Mouse (Mus musculus) kidney, postnatal 0 days (tissue): ENCODE measurements around the gene Plcb1. TPM values are rescaled to one million over a fixed set of nuclear protein-coding genes. Genes with fewer than 3 reads are reported as not detected.

Experiments
- ATAC-seq: fragments of 200-750 bp; cut with Nextera tagmentation; replicated peaks from 2 replicates; pipeline ENCODE4 v1.8.0; 2017; ENCODE audit warnings: low read depth, moderate number of reproducible peaks, moderate TSS enrichment, moderate library complexity; ENCODE audit not compliant: low FRiP score
- DNase-seq: peaks from one replicate; pipeline ENCODE4 v3.0.0-alpha.2; 2016; ENCODE audit warnings: low spot score
- H3K27ac ChIP-seq: fragments of 300-500 bp; sonication (generic); 2 replicates; pipeline ENCODE4 v1.5.1; 2014; ENCODE audit warnings: mild to moderate bottlenecking
- H3K27me3 ChIP-seq: fragments of 300-500 bp; sonication (generic); 2 replicates; pipeline ENCODE4 v1.6.1; 2014; ENCODE audit warnings: low read length, mixed read lengths; ENCODE audit not compliant: insufficient read depth
- H3K36me3 ChIP-seq: fragments of 300-500 bp; sonication (generic); 2 replicates; pipeline ENCODE4 v1.6.1; 2014; ENCODE audit warnings: low read length, mixed read lengths; ENCODE audit not compliant: insufficient read depth
- H3K4me1 ChIP-seq: fragments of 300-500 bp; sonication (generic); replicated peaks from 2 replicates; pipeline ENCODE4 v1.6.1; 2014; ENCODE audit warnings: antibody characterized with exemption, low read length, mixed read lengths; ENCODE audit not compliant: insufficient read depth
- H3K4me2 ChIP-seq: fragments of 300-500 bp; sonication (generic); 2 replicates; pipeline ENCODE4 v1.6.1; 2014; ENCODE audit warnings: mild to moderate bottlenecking, low read length, moderate library complexity, mixed read lengths
- H3K4me3 ChIP-seq: fragments of 300-500 bp; sonication (generic); replicated peaks from 2 replicates; pipeline ENCODE4 v1.5.1; 2014; ENCODE audit warnings: low read depth, low read length
- H3K9ac ChIP-seq: fragments of 300-500 bp; sonication (generic); 2 replicates; pipeline ENCODE4 v1.6.1; 2014; ENCODE audit warnings: low read depth, low read length
- H3K9me3 ChIP-seq: fragments of 300-500 bp; sonication (generic); replicated peaks from 2 replicates; pipeline ENCODE4 v1.6.1; 2016; ENCODE audit warnings: low read length, inconsistent platforms, mixed read lengths
- CTCF ChIP-seq: IDR thresholded peaks from 2 replicates; pipeline ENCODE4 v1.5.1; 2016; ENCODE audit warnings: antibody characterized with exemption, low read depth, mild to moderate bottlenecking, moderate library complexity
- WGBS: fragments of 180-500 bp; shearing (Covaris S2); extraction: QIAGEN DNeasy Blood & Tissue Kit; methylation state at CpG from one replicate; pipeline ENCODE4 v1.1.7; 2014; 5-methylcytosine and 5-hydroxymethylcytosine counted together
- polyA plus RNA-seq: library from polyadenylated mRNA; unstranded; fragments of >200 nt; fragmentation: Nextera tagmentation; extraction: Ambion mirVana; gene quantifications from 2 replicates; pipeline ENCODE4 v1.2.1, GENCODE M21; 2015

Gene Plcb1
- polyA plus RNA-seq, 1 experiment from 2014 or later = 20.8 TPM

GRCm38 (mm10) chr2:134915035-134915434 lies 129.2 kb downstream of the Plcb1 start:
- WGBS = 82% methylated on average over 3 of the region's 3 CpGs
- H3K27me3 ChIP-seq = no peaks in the 10 kb centered on the region
- H3K27ac ChIP-seq = no peak overlapping the region
- ATAC-seq = no peak
- H3K4me2 ChIP-seq = no peak overlapping the region
- no peak overlapping the region for H3K9ac ChIP-seq
- H3K4me1 ChIP-seq = peaks cover 6% of the 10 kb centered on the region; the same call in 1 of the 2 replicates
- DNase-seq = no peak
- no peaks in the 10 kb centered on the region for H3K9me3 ChIP-seq
- H3K4me3 ChIP-seq = no peak overlapping the region
- no peaks in the 10 kb centered on the region for H3K36me3 ChIP-seq
- TF ChIP-seq CTCF = no peak

DNA sequence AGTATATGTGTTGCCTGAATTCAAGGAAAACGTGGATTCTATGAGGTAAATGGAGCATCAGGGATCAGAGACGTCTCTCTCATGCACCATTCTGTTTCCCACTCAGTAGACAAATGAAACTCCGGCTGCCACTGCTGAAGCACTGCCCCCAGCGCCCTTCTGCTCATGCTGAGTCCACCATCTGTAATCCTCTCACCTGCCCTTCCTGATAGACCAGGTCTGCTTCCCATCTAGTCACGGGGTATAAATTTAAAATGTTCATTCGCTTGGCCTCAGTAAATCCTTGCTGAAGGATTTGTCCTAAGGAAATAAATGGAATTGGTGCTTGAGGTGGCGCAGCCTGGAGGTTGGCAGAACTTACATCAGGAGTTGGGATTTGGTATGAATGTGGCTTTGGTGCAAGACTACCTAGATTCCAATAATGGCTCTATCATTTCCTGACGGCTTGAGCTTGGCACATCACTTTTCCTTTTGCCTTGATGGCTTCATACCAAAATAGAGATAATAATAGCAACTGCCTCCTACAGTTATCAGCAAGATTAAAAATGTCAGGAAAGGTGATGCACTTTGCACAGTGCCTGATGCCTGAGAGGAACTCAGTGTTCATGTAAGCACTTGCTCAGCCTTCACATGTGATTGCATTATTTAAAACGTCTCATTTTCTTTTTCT lies 134.9 kb downstream of the Plcb1 start:
- ATAC-seq = no peak
- Histone ChIP-seq H3K27me3 (no peaks in the 10 kb centered on the region), H3K4me1 (no peaks in the 10 kb centered on the region), H3K9ac (no peak overlapping the region), H3K4me3 (no peak overlapping the region), H3K36me3 (no peaks in the 10 kb centered on the region), H3K9me3 (no peaks in the 10 kb centered on the region), H3K4me2 (no peak overlapping the region), H3K27ac (no peak overlapping the region)
- DNase-seq = no peak
- no peak for TF ChIP-seq CTCF
- WGBS = 81% methylated on average over 9 of the region's 9 CpGs

DNA sequence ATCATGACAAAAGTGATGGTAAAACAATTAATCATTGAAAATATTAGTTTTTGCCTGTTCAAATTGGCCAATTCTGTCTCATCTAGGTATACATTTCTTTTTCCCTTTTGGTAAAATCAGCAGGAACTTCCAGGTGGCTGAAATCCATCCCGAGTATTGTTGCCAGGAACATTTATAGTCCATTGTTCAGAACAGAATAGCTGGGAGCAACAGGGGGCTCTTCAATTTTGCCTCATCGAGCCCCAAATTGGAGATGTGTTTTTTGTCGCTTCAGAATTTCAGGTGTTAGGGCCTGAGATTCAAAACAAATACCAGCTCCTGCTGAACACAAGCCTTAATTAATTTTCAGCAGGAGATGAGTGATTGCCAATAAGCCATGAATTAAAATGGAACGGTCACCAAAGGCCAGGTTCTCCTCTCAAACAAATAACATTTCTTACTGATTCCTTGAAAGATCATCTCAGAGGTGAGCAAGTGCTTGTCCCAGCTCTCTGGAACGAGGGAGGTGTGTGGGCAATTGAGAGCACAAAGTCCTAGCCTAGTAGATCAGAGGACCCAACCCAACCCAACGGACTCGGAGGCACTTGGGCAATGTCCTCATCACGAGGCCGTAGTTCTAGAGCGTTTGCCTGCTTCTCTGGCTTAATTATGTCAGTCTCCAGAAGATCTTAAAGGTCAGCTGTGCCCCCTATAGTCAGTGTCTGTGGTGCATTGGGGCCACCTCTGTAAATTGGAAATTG lies 136.9 kb downstream of the Plcb1 start:
- Histone ChIP-seq H3K4me3 (no peak overlapping the region), H3K36me3 (no peaks in the 10 kb centered on the region), H3K9me3 (no peaks in the 10 kb centered on the region), H3K4me1 (no peaks in the 10 kb centered on the region), H3K27me3 (no peaks in the 10 kb centered on the region), H3K4me2 (no peak overlapping the region), H3K9ac (no peak overlapping the region), H3K27ac (no peak overlapping the region)
- ATAC-seq = no peak; the same call in 1 of the 2 replicates
- WGBS = 86% methylated on average over 10 of the region's 10 CpGs
- DNase-seq = no peak
- no peak for TF ChIP-seq CTCF

GRCm38 (mm10) chr2:134924143-134924655 lies 138.3 kb downstream of the Plcb1 start:
- H3K4me2 ChIP-seq = no peak overlapping the region
- no peak overlapping the region for H3K4me3 ChIP-seq
- TF ChIP-seq CTCF = peak; percentile 21; the same call in 1 of the 2 replicates
- DNase-seq (no peak), ATAC-seq (no peak)
- no peak overlapping the region for H3K27ac ChIP-seq
- H3K9ac ChIP-seq = no peak overlapping the region
- H3K27me3 ChIP-seq = no peaks in the 10 kb centered on the region
- WGBS = 90% methylated on average over 4 of the region's 4 CpGs
- H3K4me1 ChIP-seq = no peaks in the 10 kb centered on the region
- no peaks in the 10 kb centered on the region for H3K9me3 ChIP-seq
- no peaks in the 10 kb centered on the region for H3K36me3 ChIP-seq

GRCm38 (mm10) chr2:134926266-134926665 lies 140.4 kb downstream of the Plcb1 start:
- Histone ChIP-seq H3K27ac (no peak overlapping the region), H3K9me3 (no peaks in the 10 kb centered on the region), H3K27me3 (no peaks in the 10 kb centered on the region), H3K4me2 (no peak overlapping the region), H3K4me3 (no peak overlapping the region), H3K4me1 (no peaks in the 10 kb centered on the region; the same call in 1 of the 2 replicates), H3K36me3 (no peaks in the 10 kb centered on the region), H3K9ac (no peak overlapping the region)
- no peak for TF ChIP-seq CTCF
- ATAC-seq (no peak), DNase-seq (no peak)
- WGBS = 65% methylated on average over 1 of the region's 1 CpGs

DNA sequence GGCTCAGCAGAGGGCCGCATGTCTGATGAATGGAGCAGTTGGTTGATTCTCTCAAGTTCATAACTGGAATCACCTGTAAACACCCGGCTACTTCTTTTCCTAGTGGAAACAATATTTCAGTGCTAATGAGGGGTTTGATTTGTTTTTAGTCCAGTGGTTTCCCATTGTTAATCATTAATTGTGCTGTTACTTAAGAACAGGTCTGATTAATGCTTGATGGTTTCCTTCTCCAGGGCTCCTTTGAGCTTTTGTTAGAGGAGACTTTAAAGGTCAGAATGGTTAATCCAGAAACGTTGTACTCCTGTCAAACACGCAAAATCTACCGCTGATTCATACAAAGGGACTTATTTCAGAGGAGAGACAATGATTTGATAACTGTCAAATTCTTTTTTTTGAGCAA lies 141.2 kb downstream of the Plcb1 start:
- Histone ChIP-seq H3K4me3 (no peak overlapping the region), H3K4me2 (no peak overlapping the region), H3K27ac (no peak overlapping the region; the same call in 1 of the 2 replicates), H3K36me3 (no peaks in the 10 kb centered on the region), H3K4me1 (no peaks in the 10 kb centered on the region; the same call in 1 of the 2 replicates), H3K27me3 (no peaks in the 10 kb centered on the region), H3K9ac (no peak overlapping the region), H3K9me3 (no peaks in the 10 kb centered on the region)
- peak; percentile 60; the same call in 1 of the 2 replicates for ATAC-seq
- WGBS = 27% methylated on average over 5 of the region's 5 CpGs
- TF ChIP-seq CTCF = no peak
- DNase-seq = peak; percentile 77
